Mouse (Mus musculus): ENCODE results near the gene Hist1h1t.

DNA sequence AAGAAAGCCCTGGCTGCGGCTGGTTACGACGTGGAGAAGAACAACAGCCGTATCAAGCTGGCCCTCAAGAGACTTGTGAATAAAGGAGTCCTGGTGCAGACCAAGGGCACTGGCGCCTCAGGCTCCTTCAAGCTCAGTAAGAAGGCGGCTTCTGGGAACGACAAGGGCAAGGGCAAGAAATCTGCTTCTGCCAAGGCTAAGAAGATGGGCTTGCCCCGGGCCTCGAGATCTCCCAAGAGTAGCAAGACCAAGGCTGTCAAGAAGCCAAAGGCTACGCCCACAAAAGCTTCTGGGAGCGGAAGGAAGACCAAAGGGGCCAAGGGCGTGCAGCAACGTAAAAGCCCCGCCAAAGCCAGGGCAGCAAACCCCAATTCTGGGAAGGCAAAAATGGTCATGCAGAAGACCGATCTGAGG, 454 bp downstream of the Hist1h1t start:
- TF ChIP-seq CTCF (IDR thresholded peaks at IDR 0.05; ENCODE audit: borderline replicate concordance, insufficient read depth, low read length) (no peak), POLR2A (IDR thresholded peaks at IDR 0.05; ENCODE audit: low read depth, low read length) (no peak)
